Mouse (Mus musculus) CH12.LX (cell line): ENCODE measurements around the gene Tusc2. TPM values are rescaled to one million over a fixed set of nuclear protein-coding genes. Genes with fewer than 3 reads are reported as not detected.

ENCODE experiments used
- DNase-seq: peaks from one replicate; pipeline ENCODE4 v3.0.0-alpha.2; 2013; ENCODE audit errors: extremely low read depth
- H3K27ac ChIP-seq: 2 replicates; pipeline ENCODE4 v1.5.1; 2012; ENCODE audit warnings: low read depth, mild to moderate bottlenecking, control low read depth, moderate library complexity; ENCODE audit not compliant: insufficient read depth
- H3K27me3 ChIP-seq: replicated peaks from 2 replicates; pipeline ENCODE3; 2012; ENCODE audit warnings: inconsistent platforms
- H3K36me3 ChIP-seq, 2 experiments: replicated peaks in 1 of 2; 2 replicates each; pipeline versions ENCODE3 to v1.6.1; 2012; ENCODE audit warnings: inconsistent platforms in 1 of 2, low read length in 1 of 2, mild to moderate bottlenecking in 1 of 2, mixed read lengths in 1 of 2, moderate library complexity in 1 of 2; ENCODE audit not compliant: control insufficient read depth in 1 of 2, insufficient read depth in 1 of 2
- H3K4me1 ChIP-seq, 2 experiments: 2 replicates each; pipeline ENCODE4 v1.6.1; 2012; ENCODE audit warnings: inconsistent platforms in 1 of 2, moderate library complexity in 1 of 2; ENCODE audit not compliant: insufficient read depth in 2 of 2, control insufficient read depth in 1 of 2
- H3K4me2 ChIP-seq: 2 replicates; pipeline ENCODE4 v1.6.1; 2012; ENCODE audit warnings: low read depth, mild to moderate bottlenecking, control low read depth; ENCODE audit not compliant: poor library complexity, insufficient read depth, severe bottlenecking
- H3K4me3 ChIP-seq, 3 experiments: fragments of 150-350 bp in 1 of 3; sonication (generic) in 1 of 3; replicated peaks in 1 of 3; 2 replicates each; pipeline versions ENCODE3 to v1.5.1; 2011 to 2012; ENCODE audit warnings: low read depth in 2 of 3, low read length in 2 of 3, mild to moderate bottlenecking in 2 of 3, moderate library complexity in 2 of 3, control low read depth in 1 of 3, improper control_type of control experiment in 1 of 3, inconsistent platforms in 1 of 3, mixed read lengths in 1 of 3; ENCODE audit not compliant: poor library complexity in 1 of 3
- H3K79me2 ChIP-seq: replicated peaks from 2 replicates; pipeline ENCODE4 v1.6.1; 2012; ENCODE audit warnings: mild to moderate bottlenecking, moderate library complexity; ENCODE audit not compliant: control insufficient read depth, poor library complexity, insufficient read depth, severe bottlenecking; ENCODE audit errors: extremely low read depth
- H3K9ac ChIP-seq: 2 replicates; pipeline ENCODE4 v1.6.1; 2012; ENCODE audit warnings: low read depth, mild to moderate bottlenecking, control low read depth, moderate library complexity; ENCODE audit not compliant: insufficient read depth
- H3K9me3 ChIP-seq: replicated peaks from 2 replicates; pipeline ENCODE3; 2012; ENCODE audit warnings: low read length, inconsistent platforms, mixed read lengths
- BHLHE40 ChIP-seq: IDR thresholded peaks from 2 replicates; pipeline ENCODE4 v1.6.1; 2011; ENCODE audit warnings: mild to moderate bottlenecking, low read depth, low read length, improper control_type of control experiment
- CHD1 ChIP-seq: IDR thresholded peaks from 2 replicates; pipeline ENCODE4 v1.6.1; 2012; ENCODE audit warnings: low read depth, low read length, improper control_type of control experiment, inconsistent platforms
- CHD2 ChIP-seq: IDR thresholded peaks from 2 replicates; pipeline ENCODE4 v1.6.1; 2011; ENCODE audit warnings: low read length, improper control_type of control experiment
- CTCF ChIP-seq, 2 experiments: IDR thresholded peaks in 1 of 2; conservative IDR thresholded peaks in 1 of 2; 2 replicates each; pipeline ENCODE4 v1.5.1; 2011 to 2012; ENCODE audit warnings: low read depth in 2 of 2, low read length in 2 of 2, improper control_type of control experiment in 1 of 2, inconsistent platforms in 1 of 2, mild to moderate bottlenecking in 1 of 2, moderate library complexity in 1 of 2
- ELF1 ChIP-seq: IDR thresholded peaks from 2 replicates; pipeline ENCODE4 v1.6.1; 2014; ENCODE audit warnings: low read depth, mild to moderate bottlenecking, inconsistent platforms, low read length, improper control_type of control experiment
- EP300 ChIP-seq: IDR thresholded peaks from 2 replicates; pipeline ENCODE4 v1.6.1; 2011; ENCODE audit warnings: low read length, improper control_type of control experiment
- ETS1 ChIP-seq: conservative IDR thresholded peaks from 2 replicates; pipeline ENCODE4 v1.6.1; 2012; ENCODE audit warnings: low read depth, mild to moderate bottlenecking, inconsistent platforms, low read length, improper control_type of control experiment, moderate library complexity
- HCFC1 ChIP-seq: IDR thresholded peaks from 2 replicates; pipeline ENCODE4 v1.6.1; 2012; ENCODE audit warnings: low read depth, mild to moderate bottlenecking, inconsistent platforms, low read length, improper control_type of control experiment
- IRF4 ChIP-seq: IDR thresholded peaks from 2 replicates; pipeline ENCODE4 v1.6.1; 2014; ENCODE audit warnings: low read depth, mild to moderate bottlenecking, inconsistent platforms, low read length, improper control_type of control experiment
- JUN ChIP-seq: IDR thresholded peaks from 2 replicates; pipeline ENCODE4 v1.6.1; 2011; ENCODE audit warnings: low read depth, mild to moderate bottlenecking, low read length, improper control_type of control experiment, moderate library complexity; ENCODE audit not compliant: insufficient read depth
- JUND ChIP-seq: conservative IDR thresholded peaks from 2 replicates; pipeline ENCODE4 v1.6.1; 2011; ENCODE audit warnings: low read depth, low read length, improper control_type of control experiment
- KAT2A ChIP-seq: IDR thresholded peaks from 2 replicates; pipeline ENCODE4 v1.6.1; 2012; ENCODE audit warnings: low read length, improper control_type of control experiment, inconsistent platforms; ENCODE audit not compliant: insufficient replicate concordance
- MAFK ChIP-seq: IDR thresholded peaks from 2 replicates; pipeline ENCODE4 v1.6.1; 2011; ENCODE audit warnings: low read length, improper control_type of control experiment; ENCODE audit not compliant: insufficient replicate concordance
- MAX ChIP-seq: IDR thresholded peaks from 2 replicates; pipeline ENCODE4 v1.6.1; 2011; ENCODE audit warnings: low read length, improper control_type of control experiment
- MAZ ChIP-seq: IDR thresholded peaks from 2 replicates; pipeline ENCODE4 v1.6.1; 2012; ENCODE audit warnings: low read depth, mild to moderate bottlenecking, inconsistent platforms, low read length, improper control_type of control experiment, moderate library complexity
- MXI1 ChIP-seq: IDR thresholded peaks from 2 replicates; pipeline ENCODE4 v1.6.1; 2011; ENCODE audit warnings: mild to moderate bottlenecking, low read depth, low read length, improper control_type of control experiment
- MYC ChIP-seq: IDR thresholded peaks from 2 replicates; pipeline ENCODE4 v1.6.1; 2011; ENCODE audit warnings: low read depth, mild to moderate bottlenecking, improper control_type of control experiment, low read length
- NELFE ChIP-seq: IDR thresholded peaks from 2 replicates; pipeline ENCODE4 v1.6.1; 2011; ENCODE audit warnings: low read depth, low read length, improper control_type of control experiment
- NRF1 ChIP-seq: IDR thresholded peaks from 2 replicates; pipeline ENCODE4 v1.6.1; 2014; ENCODE audit warnings: low read depth, mild to moderate bottlenecking, inconsistent platforms, low read length, improper control_type of control experiment, moderate library complexity
- PAX5 ChIP-seq: IDR thresholded peaks from 2 replicates; pipeline ENCODE4 v1.6.1; 2012; ENCODE audit warnings: low read length, inconsistent platforms, mixed read lengths
- POLR2A ChIP-seq: IDR thresholded peaks from 2 replicates; pipeline ENCODE4 v1.6.1; 2011; ENCODE audit warnings: low read depth, mild to moderate bottlenecking, improper control_type of control experiment, low read length
- RAD21 ChIP-seq: IDR thresholded peaks from 2 replicates; pipeline ENCODE4 v1.6.1; 2011; ENCODE audit warnings: low read depth, mild to moderate bottlenecking, low read length, improper control_type of control experiment, moderate library complexity
- RCOR1 ChIP-seq: conservative IDR thresholded peaks from 2 replicates; pipeline ENCODE4 v1.6.1; 2012; ENCODE audit warnings: low read depth, mild to moderate bottlenecking, inconsistent platforms, low read length, improper control_type of control experiment
- SMC3 ChIP-seq: IDR thresholded peaks from 2 replicates; pipeline ENCODE4 v1.6.1; 2011; ENCODE audit warnings: low read depth, low read length, improper control_type of control experiment
- TBP ChIP-seq: conservative IDR thresholded peaks from 2 replicates; pipeline ENCODE4 v1.6.1; 2011; ENCODE audit warnings: low read depth, low read length, improper control_type of control experiment
- TCF12 ChIP-seq: IDR thresholded peaks from 2 replicates; pipeline ENCODE4 v1.6.1; 2014; ENCODE audit warnings: low read depth, mild to moderate bottlenecking, inconsistent platforms, low read length, improper control_type of control experiment
- UBTF ChIP-seq: IDR thresholded peaks from 2 replicates; pipeline ENCODE4 v1.6.1; 2012; ENCODE audit warnings: low read depth, mild to moderate bottlenecking, inconsistent platforms, low read length, improper control_type of control experiment, moderate library complexity
- USF1 ChIP-seq: IDR thresholded peaks from 2 replicates; pipeline ENCODE4 v1.6.1; 2014; ENCODE audit warnings: low read depth, mild to moderate bottlenecking, inconsistent platforms, low read length, improper control_type of control experiment
- ZC3H11A ChIP-seq: IDR thresholded peaks from 2 replicates; pipeline ENCODE4 v1.6.1; 2012; ENCODE audit warnings: low read depth, mild to moderate bottlenecking, inconsistent platforms, low read length, improper control_type of control experiment
- ZKSCAN1 ChIP-seq: IDR thresholded peaks from 2 replicates; pipeline ENCODE4 v1.6.1; 2012; ENCODE audit warnings: low read depth, inconsistent platforms, low read length, improper control_type of control experiment, borderline replicate concordance
- ZMIZ1 ChIP-seq: IDR thresholded peaks from 2 replicates; pipeline ENCODE4 v1.6.1; 2012; ENCODE audit warnings: low read depth, mild to moderate bottlenecking, inconsistent platforms, low read length, improper control_type of control experiment
- dilution Hi-C: fragments of 300-500 bp; cut with MboI; formaldehyde crosslinking; loops from 2 replicates; pipeline ENCODE4 v1.14.3; 2020; ENCODE audit warnings: low sequenced_read_pairs; ENCODE audit not compliant: extremely low pct_unique_long_range_greater_than_20kb, extremely low pct_ligation_motif_present
- in situ Hi-C: fragments of 300-500 bp; cut with MboI; formaldehyde crosslinking; loops from 3 replicates; pipeline ENCODE4 v1.14.3; 2019; ENCODE audit warnings: low sequenced_read_pairs, low pct_ligation_motif_present, low pct_unique_long_range_greater_than_20kb, mixed read lengths
- polyA plus RNA-seq: library from polyadenylated mRNA; unstranded; fragments of >175 nt; gene quantifications from 2 replicates; pipeline ENCODE4 v1.2.1, GENCODE M21; 2012; ENCODE audit warnings: low read depth; ENCODE audit not compliant: insufficient read length
- total RNA-seq, 2 experiments: library from RNA; depleted of rRNA; stranded (reverse); fragments of 300-350 nt in 1 of 2; fragments of >200 nt in 1 of 2; gene quantifications; 2 replicates each; pipeline ENCODE4 v1.2.3; 2012 to 2014

Gene Tusc2
- total and polyA plus RNA-seq, 3 experiments = 23.0 to 39.2 (median 33.3) TPM

DNA sequence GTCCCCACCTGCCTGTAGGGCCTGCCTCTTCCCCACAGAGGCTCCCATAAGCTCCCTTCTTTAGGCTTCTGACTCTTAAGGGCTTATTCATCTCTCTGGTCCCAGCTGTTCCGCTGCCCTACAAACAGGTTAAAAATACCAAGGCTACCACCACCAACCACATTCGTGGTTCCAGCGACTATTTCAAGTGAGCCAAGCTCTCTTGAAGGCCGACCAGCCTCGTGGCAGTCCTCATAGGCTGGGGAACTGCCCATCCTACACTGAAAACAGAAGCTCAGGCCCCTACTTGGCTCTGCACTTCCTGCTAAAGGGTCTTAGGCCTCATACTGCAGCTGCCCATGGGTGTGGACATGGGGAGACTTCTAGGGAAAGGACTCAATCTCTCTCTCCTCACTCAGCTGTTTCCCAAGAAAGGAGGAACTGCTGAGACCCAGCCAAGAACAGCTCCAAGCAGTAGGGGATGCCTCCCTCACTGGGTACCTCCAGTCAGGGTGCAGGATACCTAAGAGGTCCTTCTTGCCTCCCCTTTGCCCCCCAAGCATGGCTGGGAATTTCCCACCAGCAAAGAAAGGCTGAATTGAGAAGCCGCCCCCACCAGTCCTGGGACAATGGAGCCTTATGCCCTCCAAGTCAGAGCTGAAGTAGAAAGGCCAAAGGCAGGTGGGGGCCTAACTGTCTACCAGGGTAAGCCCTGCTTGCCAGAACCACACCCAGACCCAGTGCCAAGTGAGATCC is 48.6 kb downstream of the Tusc2 start (continued):
- no peak for TF ChIP-seq USF1
- no peak for TF ChIP-seq UBTF
- TF ChIP-seq ZKSCAN1 = no peak
- TF ChIP-seq CHD1 = 0 out of 2 replicates have a peak, but pooled peaks have one; percentile 37
- no peak for TF ChIP-seq CTCF (conservative IDR thresholded peaks at IDR 0.05 in 1 of 2, IDR thresholded peaks at IDR 0.05 in 1 of 2; ENCODE audit: low read depth in 2 of 2, low read length in 2 of 2)
- no peak for TF ChIP-seq BHLHE40
- 0 out of 2 replicates have a peak, but pooled peaks have one; percentile 11 for TF ChIP-seq TBP
- no peak for TF ChIP-seq POLR2A
- no peak for TF ChIP-seq ZC3H11A
- TF ChIP-seq IRF4 = no peak
- no peak for TF ChIP-seq JUND
- TF ChIP-seq NELFE = peak; percentile 34; the same call in 1 of the 2 replicates
- no peak for TF ChIP-seq MAFK
- no peak for TF ChIP-seq SMC3
- TF ChIP-seq ETS1 = peak; percentile 77
- no peak for TF ChIP-seq ZMIZ1

DNA sequence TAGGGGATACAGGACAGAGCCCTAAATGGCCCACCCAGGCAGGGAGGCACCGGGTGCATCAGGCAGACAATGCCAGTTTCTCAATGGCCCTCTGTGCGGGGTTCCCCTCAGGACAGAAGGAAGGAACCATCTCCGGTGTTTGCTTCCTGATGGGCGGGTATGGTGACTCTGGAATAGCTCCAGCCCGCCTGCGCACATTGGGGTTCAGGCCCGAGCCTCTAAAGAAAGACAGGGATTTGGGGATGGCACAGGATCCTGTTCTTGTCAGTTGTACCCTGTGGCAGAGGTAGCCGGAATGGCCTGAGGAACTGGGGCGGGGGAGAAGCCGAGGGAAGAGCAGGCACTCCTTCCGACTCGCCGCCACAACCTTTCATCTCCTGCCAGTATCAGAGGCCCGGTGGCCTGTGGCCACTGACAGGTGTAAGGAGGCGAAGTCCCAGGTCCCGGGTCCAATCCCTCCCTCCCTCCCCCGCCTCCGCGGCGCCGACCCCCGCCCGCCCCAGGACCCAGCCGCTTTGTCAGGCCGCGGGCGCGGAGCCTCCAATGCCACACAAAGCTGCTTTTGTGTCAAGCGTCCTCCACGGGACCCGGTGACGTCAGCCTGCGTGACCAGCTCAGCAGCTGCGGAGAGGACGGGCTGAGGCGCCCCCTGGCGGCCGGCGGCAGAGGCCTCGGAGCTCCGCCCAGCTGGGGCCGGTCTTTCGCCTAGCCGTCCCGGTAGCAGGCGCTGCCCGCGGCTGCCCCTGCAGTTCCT is 49.3 kb downstream of the Tusc2 start:
- in situ Hi-C loops (no loop called here), dilution Hi-C loops (no loop called here)
- TF ChIP-seq PAX5 = no peak
- peak; percentile 37; the same call in 1 of the 2 replicates for TF ChIP-seq MYC
- peak; percentile 39; the same call in 1 of the 2 replicates for TF ChIP-seq ZMIZ1
- TF ChIP-seq JUN = peak; percentile 71
- peak; percentile 22; the same call in 1 of the 2 replicates for TF ChIP-seq MAX
- TF ChIP-seq IRF4 = peak; percentile 83
- peak; percentile 94 for TF ChIP-seq SMC3
- TF ChIP-seq CTCF (conservative IDR thresholded peaks at IDR 0.05 in 1 of 2, IDR thresholded peaks at IDR 0.05 in 1 of 2; ENCODE audit: low read depth in 2 of 2, low read length in 2 of 2) = peak; percentile 23 to 98; a peak in 3 of 4 replicates
- peak; percentile 97 for TF ChIP-seq BHLHE40
- TF ChIP-seq TBP = no peak
- TF ChIP-seq TCF12 = peak; percentile 84
- no peak for TF ChIP-seq CHD1
- peak; percentile 47; the same call in 1 of the 2 replicates for TF ChIP-seq HCFC1
- 0 out of 2 replicates have a peak, but pooled peaks have one; percentile 28 for TF ChIP-seq RCOR1
- no peak for TF ChIP-seq POLR2A
- TF ChIP-seq MAFK = peak; percentile 24; the same call in 1 of the 2 replicates
- TF ChIP-seq KAT2A = no peak
- peak; percentile 71 for TF ChIP-seq ZC3H11A
- peak; percentile 81 for TF ChIP-seq MXI1
- TF ChIP-seq MAZ = 0 out of 2 replicates have a peak, but pooled peaks have one; percentile 32
- TF ChIP-seq UBTF = peak; percentile 92
- peak; percentile 49; the same call in 1 of the 2 replicates for TF ChIP-seq JUND
- TF ChIP-seq RAD21 = peak; percentile 81
- TF ChIP-seq EP300 = no peak
- TF ChIP-seq ZKSCAN1 = no peak
- peak; percentile 40 for TF ChIP-seq USF1
- TF ChIP-seq ETS1 = peak; percentile 60
- no peak for TF ChIP-seq CHD2
- TF ChIP-seq NRF1 = peak; percentile 52
- peak; percentile 77 for TF ChIP-seq ELF1

More for the DNA sequence above, 49.3 kb downstream of the Tusc2 start:
- Histone ChIP-seq H3K36me3 (peaks cover 30 to 36% of the 10 kb centered on the region in 2 experiments), H3K4me1 (peaks cover 29 to 56% of the 10 kb centered on the region in 2 experiments), H3K79me2 (no peaks in the 10 kb centered on the region), H3K27me3 (no peaks in the 10 kb centered on the region), H3K27ac (peak overlapping the region; percentile 84), H3K4me3 (peak overlapping the region in 2 of 3 experiments; percentile 31 to 44), H3K4me2 (peak overlapping the region; percentile 87), H3K9ac (peak overlapping the region; percentile 78), H3K9me3 (no peaks in the 10 kb centered on the region)
- DNase-seq = peak; percentile 93
